Mouse (Mus musculus) left cerebral cortex, postnatal 25 days (tissue): ENCODE data around the gene Atp2a1. TPM values are rescaled to one million over a fixed set of nuclear protein-coding genes. Genes with fewer than 3 reads are reported as not detected.

Source experiments
- DNase-seq, 2 experiments: peaks; one replicate each; pipeline ENCODE4 v3.0.0; 2022; ENCODE audit warnings: low spot score in 2 of 2, mixed read lengths in 1 of 2
- intact Hi-C: fragments of 180-260 bp; cut with DNase I; formaldehyde crosslinking; loops from one replicate; pipeline ENCODE4 v1.15.1; 2025
- total RNA-seq, 2 experiments: library from RNA; stranded (reverse); gene quantifications; 2 replicates each; pipeline ENCODE4 v1.2.3; 2021

Gene Atp2a1
- total RNA-seq, 2 experiments from 2014 or later, result 0.32 to 0.39 TPM

DNA sequence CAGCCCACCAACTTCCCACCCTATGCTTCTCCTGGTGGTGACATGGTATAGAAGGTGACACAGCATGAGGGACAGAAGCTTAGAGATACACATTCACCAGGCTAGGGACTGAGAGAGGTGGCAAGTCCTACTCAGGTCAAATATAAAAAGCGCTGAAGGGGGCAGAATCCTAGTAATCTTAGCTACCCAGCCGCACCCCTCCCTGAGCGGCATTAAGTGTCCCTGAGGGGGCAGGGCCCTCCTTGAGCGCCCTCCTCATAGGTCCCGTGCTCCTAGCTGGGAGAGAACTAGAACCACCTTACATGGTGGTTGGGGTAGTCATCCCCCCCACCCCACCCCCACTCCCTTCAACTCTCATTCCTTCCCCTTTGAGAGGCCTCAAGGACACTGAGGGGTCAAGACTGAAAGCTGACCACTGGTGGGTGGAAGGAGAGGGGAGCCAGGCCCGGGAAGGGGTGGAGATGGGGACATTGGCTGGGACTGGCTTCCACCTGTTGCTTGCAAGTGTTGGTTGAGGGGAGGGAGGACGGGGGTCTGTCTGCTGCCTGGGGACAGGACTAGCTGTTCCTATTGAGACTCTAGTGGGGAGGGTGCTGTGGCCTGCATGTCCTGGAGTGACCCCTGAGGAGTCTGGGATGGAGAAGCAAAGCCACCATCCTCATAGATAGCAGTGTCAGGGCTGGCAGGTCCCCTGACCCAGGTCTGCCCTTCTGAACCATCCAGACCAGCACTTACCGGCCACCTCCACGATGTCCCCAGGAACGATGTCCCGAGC, 3.9 kb downstream of the Atp2a1 start:
- intact Hi-C loops, result no loop called here
- no peak for DNase-seq

- no peak for DNase-seq
- intact Hi-C loops, result no loop called here
Measured at GRCm38 (mm10) chr7:126458225-126458624, 4.7 kb downstream of the Atp2a1 start.

DNA sequence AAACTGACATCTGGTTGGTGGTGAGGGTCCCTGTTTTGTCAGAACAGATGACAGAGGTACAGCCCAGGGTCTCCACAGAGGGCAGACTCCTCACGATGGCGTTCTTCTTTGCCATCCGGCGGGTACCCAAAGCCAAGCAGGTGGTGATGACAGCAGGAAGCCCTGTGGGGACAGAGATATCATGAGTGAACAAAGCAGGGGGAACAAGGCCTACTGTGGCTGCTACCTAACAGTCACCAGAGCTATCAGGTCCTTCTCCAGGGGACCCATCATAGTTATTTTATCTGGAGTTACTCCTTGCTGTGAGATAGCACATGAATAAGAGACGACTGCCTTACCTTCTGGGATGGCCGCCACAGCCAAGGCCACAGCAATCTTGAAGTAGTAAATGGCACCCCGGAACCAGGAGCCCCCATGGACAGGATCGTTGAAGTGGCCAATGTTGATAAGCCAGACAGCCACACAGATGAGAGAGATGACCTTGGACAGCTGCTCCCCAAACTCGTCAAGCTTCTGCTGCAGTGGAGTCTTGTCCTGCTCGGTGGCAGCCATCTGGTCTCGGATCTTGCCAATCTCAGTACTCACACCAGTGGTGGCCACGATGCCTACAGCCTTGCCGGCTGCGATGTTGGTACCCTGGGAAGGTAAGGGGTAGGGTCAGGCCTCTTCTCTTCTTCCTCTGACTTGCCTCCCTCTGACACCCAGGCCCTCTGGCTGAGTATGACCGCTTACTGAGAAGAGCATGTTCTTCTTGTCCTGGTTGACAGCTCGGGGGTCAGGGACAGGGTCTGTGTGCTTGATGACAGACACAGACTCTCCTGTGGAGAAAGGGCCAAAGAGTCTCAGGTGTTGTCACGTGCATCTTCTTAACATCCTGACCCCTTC, 6.3 kb downstream of the Atp2a1 start:
- no peak for DNase-seq
- intact Hi-C loops, result no loop called here

- DNase-seq, result no peak
- intact Hi-C loops, result no loop called here
Measured at GRCm38 (mm10) chr7:126455242-126455641, 7.7 kb downstream of the Atp2a1 start.

DNA sequence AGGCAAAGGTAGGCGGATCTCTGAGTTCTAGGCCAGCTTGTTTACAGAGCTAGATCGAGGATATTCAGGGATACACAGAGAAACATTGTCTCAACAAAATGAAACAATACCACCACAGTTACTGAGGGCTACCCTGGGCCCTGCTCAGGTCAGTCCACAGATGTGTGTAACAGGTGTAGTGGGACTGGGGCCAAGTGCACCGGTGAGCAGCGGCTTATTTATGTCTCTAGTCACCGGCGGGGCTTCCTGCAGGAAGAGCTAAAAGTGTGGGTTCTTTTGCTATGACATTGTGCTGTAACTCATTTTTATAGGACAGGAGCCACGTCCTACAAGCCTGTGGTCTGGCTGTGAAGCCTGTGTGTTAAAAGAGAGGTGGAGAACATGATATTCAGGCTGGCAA, 9.0 kb downstream of the Atp2a1 start:
- DNase-seq, result no peak
- intact Hi-C loops, result no loop called here

DNA sequence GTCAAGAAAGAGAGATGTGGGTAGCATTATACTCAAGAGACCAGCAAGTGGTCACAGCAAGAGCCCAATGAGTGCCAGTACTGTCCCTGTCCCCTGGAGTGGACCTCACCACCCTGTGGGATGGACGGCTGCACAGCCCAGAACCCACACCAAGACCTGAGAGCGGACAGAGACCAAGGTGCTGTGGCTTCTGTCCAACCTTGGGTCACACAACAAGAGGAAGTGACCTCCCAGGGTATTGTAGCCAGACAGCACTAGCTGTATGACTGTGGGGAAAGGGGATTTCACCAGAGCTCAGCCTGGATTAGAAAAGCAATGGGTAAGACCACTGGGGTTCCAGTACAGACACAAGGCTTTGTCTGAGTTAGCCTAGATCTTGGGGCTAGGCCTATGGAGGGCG, 10.7 kb downstream of the Atp2a1 start:
- no peak for DNase-seq

DNA sequence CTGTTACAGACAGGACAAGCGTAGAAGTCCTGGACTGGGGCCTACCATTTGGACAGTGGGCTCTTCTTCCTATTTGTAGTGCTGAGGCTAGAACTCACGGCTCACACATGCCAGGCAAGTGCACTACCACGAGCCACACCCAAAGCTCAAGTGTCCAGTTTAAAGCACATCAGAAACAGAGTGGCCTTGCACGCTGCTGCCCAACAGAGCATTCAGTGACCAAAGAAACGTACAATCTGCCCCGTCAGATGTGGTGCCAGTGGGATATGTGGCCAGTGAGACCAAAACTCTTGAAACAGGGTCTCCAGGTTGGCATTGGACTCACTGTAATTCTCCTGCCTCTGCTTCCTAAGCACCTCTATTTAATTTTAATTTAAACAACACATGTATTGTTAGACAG, 12.3 kb downstream of the Atp2a1 start:
- DNase-seq, result no peak
- intact Hi-C loops, result no loop called here

More for the DNA sequence above, 10.7 kb downstream of the Atp2a1 start:
- intact Hi-C loops, result no loop called here

DNA sequence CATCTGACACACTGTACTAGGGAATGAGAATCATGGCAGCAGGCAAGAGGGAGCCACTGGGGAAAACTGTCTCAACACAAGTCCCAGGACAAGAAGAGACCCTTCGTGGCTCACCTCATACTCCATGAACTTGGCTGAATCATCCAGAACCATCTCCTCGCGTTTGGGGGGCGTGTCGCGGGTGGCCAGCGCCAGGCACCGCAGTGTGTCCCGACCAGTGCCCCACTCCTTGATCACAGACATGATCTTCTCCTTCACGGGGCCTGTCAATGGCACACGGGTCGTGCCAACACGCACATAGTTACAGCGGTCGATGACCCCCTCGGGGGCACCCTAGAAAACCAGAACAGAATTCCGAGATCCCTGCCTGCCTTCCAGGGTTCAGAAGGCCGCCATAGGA, 12.9 kb downstream of the Atp2a1 start:
- intact Hi-C loops, result no loop called here
- DNase-seq, result no peak

DNA sequence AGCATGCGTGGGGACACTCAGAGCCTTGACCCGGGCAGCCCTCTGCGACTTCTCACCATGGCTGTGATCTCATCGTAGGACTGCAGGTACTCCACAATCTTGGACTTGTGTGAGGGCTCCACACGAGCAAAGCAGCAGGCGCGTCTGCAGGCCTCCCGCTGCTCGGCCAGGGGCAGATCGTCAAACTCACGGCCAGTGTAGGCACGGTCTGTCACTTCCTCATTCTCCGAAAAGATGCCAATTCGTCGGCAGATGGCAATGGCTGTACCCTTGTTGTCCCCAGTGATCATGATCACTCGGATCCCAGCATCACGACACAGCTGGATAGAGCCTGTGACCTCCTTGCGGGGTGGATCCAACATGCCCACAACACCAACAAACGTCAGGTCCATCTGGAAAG, 14.4 kb downstream of the Atp2a1 start:
- DNase-seq, result no peak
- intact Hi-C loops, result no loop called here

DNA sequence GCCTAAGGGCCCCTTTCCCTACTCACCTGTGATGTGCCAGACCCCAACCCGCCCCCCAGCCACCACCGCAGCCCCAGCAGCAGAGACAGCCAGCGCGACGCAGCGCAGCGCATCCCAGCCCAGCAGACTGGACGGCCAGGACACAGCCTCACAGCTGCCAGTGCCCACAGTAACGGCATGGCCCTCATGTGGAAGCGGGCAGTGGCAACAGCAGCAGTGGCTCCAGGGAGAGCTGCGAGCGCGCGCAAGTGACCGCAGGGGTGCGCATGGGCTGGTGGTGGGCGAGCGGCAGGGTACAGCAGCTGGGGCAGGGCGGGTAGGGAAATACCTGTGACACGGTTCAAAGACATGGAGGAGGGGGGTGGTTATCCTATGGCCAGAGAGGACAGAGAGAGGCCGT, 16.7 kb downstream of the Atp2a1 start:
- no peak for DNase-seq
- intact Hi-C loops, result no loop called here

DNA sequence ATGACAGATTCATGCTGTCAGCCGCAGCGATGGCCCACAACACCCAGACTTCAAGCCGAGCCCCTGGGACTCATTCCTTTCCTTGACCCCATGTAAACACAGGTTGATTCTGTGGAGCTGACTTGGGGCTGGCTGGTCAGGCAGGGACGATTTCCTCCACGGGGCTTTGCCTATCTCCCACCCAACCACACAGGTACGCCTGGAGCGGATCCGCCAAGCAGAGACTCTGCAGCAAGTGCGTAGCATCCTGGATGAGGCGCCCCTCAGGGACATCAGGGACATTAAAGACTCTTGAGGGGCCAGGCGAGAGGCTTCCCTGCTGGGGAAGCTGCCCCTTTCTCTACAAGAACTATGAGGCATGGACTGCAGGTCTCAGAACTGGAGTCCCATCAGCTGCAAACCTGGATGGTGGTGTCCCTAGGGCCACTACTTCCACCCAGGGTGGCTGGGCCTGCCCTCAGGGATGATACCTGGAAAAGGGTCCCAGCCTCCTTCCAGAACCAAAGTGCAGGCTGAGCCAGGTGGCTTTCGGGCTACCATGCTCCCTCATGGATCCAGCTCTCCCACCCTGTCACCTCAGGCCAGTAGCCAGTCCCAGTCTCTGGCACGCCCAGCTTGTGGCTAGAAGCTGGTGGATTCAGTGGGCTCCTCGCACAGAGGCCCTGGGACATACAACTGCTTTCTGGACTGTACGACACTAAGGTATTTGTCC, 17.6 kb downstream of the Atp2a1 start:
- no peak for DNase-seq
- intact Hi-C loops, result no loop called here

GRCm38 (mm10) chr7:126444536-126444935, 18.4 kb downstream of the Atp2a1 start:
- intact Hi-C loops, result no loop called here
- no peak for DNase-seq

DNA sequence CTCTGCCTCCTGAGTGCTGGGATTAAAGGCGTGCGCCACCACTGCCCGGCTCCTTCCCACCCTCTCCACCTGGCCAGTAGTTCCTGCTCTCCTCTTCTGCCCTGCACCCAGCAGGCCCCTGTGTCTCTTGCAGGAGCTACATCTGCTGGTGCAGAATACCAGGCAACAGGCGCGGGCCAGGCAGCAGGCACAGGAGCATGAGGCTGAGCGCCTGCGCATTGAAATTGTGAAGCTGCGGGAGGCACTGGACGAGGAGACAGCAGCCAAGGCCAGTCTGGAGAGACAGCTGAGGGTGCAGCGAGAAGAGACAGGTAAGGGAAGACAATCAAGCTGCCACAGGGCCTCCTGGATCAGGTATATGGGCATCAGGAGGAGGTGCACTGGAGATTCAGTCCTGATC, 18.9 kb downstream of the Atp2a1 start:
- intact Hi-C loops, result no loop called here
- DNase-seq, result no peak

- intact Hi-C loops, result no loop called here
- no peak for DNase-seq
Measured at GRCm38 (mm10) chr7:126440134-126440533, 22.8 kb downstream of the Atp2a1 start.

DNA sequence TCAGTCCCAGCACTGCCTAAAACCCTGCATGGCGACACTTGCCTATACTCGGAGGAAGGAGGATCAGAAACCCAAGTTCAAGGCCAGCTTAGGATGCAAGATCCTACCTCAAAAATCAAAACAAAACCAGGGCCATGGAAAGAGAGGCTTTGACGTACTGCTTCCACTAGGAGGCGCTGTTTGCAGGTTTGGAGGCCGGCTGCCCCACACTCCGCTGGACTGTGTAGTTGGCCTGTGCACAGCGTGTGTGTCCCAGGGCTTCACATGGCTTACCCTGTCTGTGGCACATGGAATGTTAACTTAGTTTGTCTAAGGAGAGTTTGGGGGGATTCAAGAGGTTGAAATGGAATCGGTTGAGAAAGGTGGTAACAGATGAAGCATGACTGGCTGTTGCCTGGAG, 26.1 kb downstream of the Atp2a1 start:
- intact Hi-C loops, result no loop called here

GRCm38 (mm10) chr7:126435801-126436200, 27.1 kb downstream of the Atp2a1 start:
- intact Hi-C loops, result no loop called here
- no peak for DNase-seq

More for the DNA sequence above, 26.1 kb downstream of the Atp2a1 start:
- DNase-seq, result peak in 1 of 2 experiments; percentile 10

DNA sequence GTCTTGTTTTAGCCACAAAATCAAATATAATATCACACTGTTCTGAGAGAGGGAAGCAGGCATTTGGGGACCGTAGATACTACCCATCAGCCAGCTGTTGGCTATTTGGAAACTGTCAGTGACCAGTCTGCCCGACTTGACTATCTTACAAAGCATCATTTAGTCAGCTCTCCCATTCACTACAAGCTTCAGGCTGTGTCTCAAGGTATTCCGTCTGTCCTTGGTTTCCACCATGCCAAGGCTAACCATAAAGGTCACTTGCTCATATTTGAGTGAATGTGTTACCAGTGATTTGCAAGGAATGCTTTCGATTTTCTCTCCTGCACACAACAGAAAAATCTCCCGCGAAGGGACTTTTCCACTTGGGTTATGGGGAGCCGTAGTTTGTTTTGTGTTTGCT, 28.2 kb downstream of the Atp2a1 start:
- intact Hi-C loops, result no loop called here
- no peak for DNase-seq

- DNase-seq, result no peak
- intact Hi-C loops, result no loop called here
Measured at GRCm38 (mm10) chr7:126430167-126430566, 32.7 kb downstream of the Atp2a1 start.

- intact Hi-C loops, result loop anchor here (2.0 kb wide), 1 partner anchor 45 kb away; the partner anchor contains the start of gene Sh2b1
- DNase-seq, result no peak
Measured at GRCm38 (mm10) chr7:126429503-126429898, 33.4 kb downstream of the Atp2a1 start.
